Mouse (Mus musculus): ENCODE data around the gene Olfr544. TPM values are rescaled to one million over a fixed set of nuclear protein-coding genes. Genes with fewer than 3 reads are reported as not detected.
"Not testable (repeated sequence)": the region's sequence is repeated elsewhere in the genome, so short reads cannot be mapped to it uniquely, and the experiment has no call there.

The Olfr544 gene
- polyA plus RNA-seq, 1 experiment from 2014 or later, result 0.05 TPM

DNA sequence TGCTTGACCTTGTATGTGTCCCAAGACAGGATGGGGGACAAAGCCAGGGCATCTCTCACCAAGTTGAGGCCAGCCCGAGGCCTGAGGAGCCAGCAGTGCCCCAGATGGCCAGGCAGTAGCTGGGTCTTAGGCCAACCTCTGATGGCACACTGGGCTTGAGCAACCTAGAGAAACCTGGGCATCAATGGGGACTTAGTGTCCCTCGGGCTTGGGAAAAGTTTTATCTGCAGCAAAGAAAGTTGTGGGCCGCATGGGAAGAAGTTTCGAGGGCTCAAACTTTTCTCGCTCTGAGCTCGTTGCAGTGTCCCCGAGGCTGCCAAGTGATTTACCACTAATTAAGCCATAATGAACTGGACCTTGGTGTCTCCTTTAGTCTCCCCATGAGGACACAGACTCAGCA, 21.6 kb upstream of the Olfr544 start:
- whole genome bisulfite sequencing, result 71% methylated on average over 7 of the region's 7 CpGs
- no peak for DNase-seq (ENCODE audit: low spot score)

DNA sequence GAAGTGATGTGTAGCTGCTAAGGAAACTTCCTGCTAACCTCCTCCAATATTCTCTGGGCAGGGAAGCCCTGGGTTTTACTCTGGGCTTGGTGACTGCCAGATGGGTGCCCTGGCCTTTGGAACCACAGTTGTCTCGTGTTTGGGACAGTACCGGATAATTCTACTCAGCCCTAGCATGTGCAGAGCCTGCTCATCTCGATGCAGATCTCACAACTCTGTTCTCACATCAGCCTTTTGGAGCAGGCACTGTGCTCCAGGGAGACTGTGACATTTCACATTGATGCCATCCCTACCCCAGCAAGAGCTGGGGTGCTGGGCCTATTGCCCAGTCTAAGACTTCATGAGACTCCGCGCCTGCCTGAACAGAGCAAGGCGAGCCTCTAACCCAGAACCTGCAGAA, 20.6 kb upstream of the Olfr544 start:
- Histone ChIP-seq H3K9me3 (ENCODE audit: control insufficient read depth, low read length) (no peaks in the 10 kb centered on the region), H3K27ac (replicated peaks; ENCODE audit: low read depth, low read length) (no peak overlapping the region), H3K4me1 (ENCODE audit: control insufficient read depth, insufficient read depth, low read length) (no peaks in the 10 kb centered on the region), H3K27me3 (ENCODE audit: control insufficient read depth, insufficient read depth, low read length) (no peaks in the 10 kb centered on the region), H3K36me3 (ENCODE audit: control insufficient read depth, insufficient read depth, low read length) (no peaks in the 10 kb centered on the region), H3K9ac (ENCODE audit: low read length) (no peak overlapping the region), H3K4me2 (ENCODE audit: low read depth, severe bottlenecking) (no peak overlapping the region), H3K4me3 (ENCODE audit: low read depth, low read length) (no peak overlapping the region)
- 91% methylated on average over 6 of the region's 6 CpGs for WGBS
- ATAC-seq (ENCODE audit: insufficient number of reproducible peaks, low FRiP score, low TSS enrichment, low read depth) (no peak), DNase-seq (ENCODE audit: low spot score) (no peak)

More for the DNA sequence above, 21.6 kb upstream of the Olfr544 start:
- H3K4me3 ChIP-seq (ENCODE audit: low read depth, low read length), result no peak overlapping the region
- no peak for ATAC-seq (ENCODE audit: insufficient number of reproducible peaks, low FRiP score, low TSS enrichment, low read depth)
- no peaks in the 10 kb centered on the region for H3K4me1 ChIP-seq (ENCODE audit: control insufficient read depth, insufficient read depth, low read length)
- no peaks in the 10 kb centered on the region for H3K36me3 ChIP-seq (ENCODE audit: control insufficient read depth, insufficient read depth, low read length)
- peaks cover 3% of the 10 kb centered on the region; the same call in 1 of the 2 replicates for H3K27me3 ChIP-seq (ENCODE audit: control insufficient read depth, insufficient read depth, low read length)
- H3K27ac ChIP-seq (replicated peaks; ENCODE audit: low read depth, low read length), result no peak overlapping the region
- H3K4me2 ChIP-seq (ENCODE audit: low read depth, severe bottlenecking), result no peak overlapping the region
- no peaks in the 10 kb centered on the region for H3K9me3 ChIP-seq (ENCODE audit: control insufficient read depth, low read length)
- H3K9ac ChIP-seq (ENCODE audit: low read length), result no peak overlapping the region

DNA sequence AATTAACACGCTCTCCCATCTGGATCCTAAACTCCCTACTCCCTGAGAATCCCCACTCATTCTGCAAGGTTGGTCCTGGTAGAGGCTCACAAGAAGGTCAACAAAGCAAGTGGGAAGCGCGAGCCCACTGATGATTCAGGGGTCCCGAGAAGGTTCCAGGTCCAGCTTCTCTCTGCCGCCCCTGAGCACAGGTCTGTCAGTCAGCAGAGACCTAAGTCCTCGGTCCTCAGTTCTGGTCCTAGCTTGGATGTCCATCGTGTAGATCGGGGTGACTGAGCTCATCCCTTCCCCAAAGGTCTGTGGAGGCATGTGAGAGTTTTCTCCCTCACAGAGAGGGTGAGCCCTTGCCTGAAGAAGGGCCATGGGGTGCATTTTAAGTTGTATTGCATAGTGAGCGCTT, 20.0 kb upstream of the Olfr544 start:
- Histone ChIP-seq H3K27me3 (ENCODE audit: control insufficient read depth, insufficient read depth, low read length) (no peaks in the 10 kb centered on the region), H3K36me3 (ENCODE audit: control insufficient read depth, insufficient read depth, low read length) (no peaks in the 10 kb centered on the region), H3K27ac (replicated peaks; ENCODE audit: low read depth, low read length) (no peak overlapping the region), H3K9ac (ENCODE audit: low read length) (no peak overlapping the region), H3K4me1 (ENCODE audit: control insufficient read depth, insufficient read depth, low read length) (no peaks in the 10 kb centered on the region), H3K4me3 (ENCODE audit: low read depth, low read length) (no peak overlapping the region), H3K4me2 (ENCODE audit: low read depth, severe bottlenecking) (no peak overlapping the region), H3K9me3 (ENCODE audit: control insufficient read depth, low read length) (no peaks in the 10 kb centered on the region)
- 87% methylated on average over 9 of the region's 9 CpGs for WGBS
- ATAC-seq (ENCODE audit: insufficient number of reproducible peaks, low FRiP score, low TSS enrichment, low read depth), result no peak
- DNase-seq (ENCODE audit: low spot score), result no peak

DNA sequence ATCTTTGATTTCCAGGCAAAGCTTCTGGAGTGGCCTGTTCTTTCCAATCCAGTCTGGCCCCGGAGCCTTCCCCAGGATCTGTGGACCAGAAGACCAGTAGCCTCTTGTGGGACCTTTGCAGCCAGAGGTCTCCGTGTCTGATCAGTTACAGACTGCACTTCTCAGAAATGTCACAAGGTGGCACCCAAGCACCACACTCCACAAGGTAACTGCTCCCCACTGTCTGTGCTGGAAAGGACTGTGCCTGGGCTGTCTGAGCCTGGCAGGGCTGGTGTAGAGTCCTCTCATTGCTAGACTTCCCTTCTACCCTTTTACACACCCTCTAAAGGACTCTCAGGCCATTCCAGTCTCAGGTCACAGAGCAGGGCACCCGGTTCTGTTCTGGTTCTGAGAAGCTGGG, 18.7 kb upstream of the Olfr544 start:
- Histone ChIP-seq H3K27me3 (ENCODE audit: control insufficient read depth, insufficient read depth, low read length) (no peaks in the 10 kb centered on the region), H3K36me3 (ENCODE audit: control insufficient read depth, insufficient read depth, low read length) (no peaks in the 10 kb centered on the region), H3K9ac (ENCODE audit: low read length) (no peak overlapping the region), H3K9me3 (ENCODE audit: control insufficient read depth, low read length) (no peaks in the 10 kb centered on the region), H3K4me1 (ENCODE audit: control insufficient read depth, insufficient read depth, low read length) (no peaks in the 10 kb centered on the region), H3K4me2 (ENCODE audit: low read depth, severe bottlenecking) (no peak overlapping the region), H3K4me3 (ENCODE audit: low read depth, low read length) (no peak overlapping the region), H3K27ac (replicated peaks; ENCODE audit: low read depth, low read length) (no peak overlapping the region)
- WGBS, result 45% methylated on average over 3 of the region's 3 CpGs
- peak; percentile 64 for ATAC-seq (ENCODE audit: insufficient number of reproducible peaks, low FRiP score, low TSS enrichment, low read depth)
- peak; percentile 83 for DNase-seq (ENCODE audit: low spot score)

DNA sequence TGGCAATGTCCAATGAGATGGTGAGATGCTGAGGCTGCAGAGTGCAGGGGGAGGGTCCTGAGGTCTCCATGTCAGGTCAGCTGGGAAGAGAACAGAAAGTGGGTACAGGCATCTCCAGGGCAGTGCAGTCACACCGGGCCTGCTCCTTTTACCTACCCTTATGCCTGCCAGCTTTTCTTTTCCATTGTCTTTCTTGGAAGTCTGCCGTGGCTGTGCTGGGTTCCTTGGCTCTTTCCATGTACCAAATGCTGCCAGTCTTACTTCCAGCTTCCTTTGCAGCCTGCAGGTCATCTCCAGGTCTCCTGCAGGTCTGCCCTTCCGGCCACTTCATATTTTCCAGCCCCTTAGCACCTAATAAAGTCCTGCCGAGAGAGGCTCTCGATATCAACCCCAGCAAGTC, 13.9 kb upstream of the Olfr544 start:
- H3K27ac ChIP-seq (replicated peaks; ENCODE audit: low read depth, low read length), result no peak overlapping the region
- no peak overlapping the region for H3K4me2 ChIP-seq (ENCODE audit: low read depth, severe bottlenecking)
- WGBS, result 67% methylated on average over 5 of the region's 5 CpGs
- no peak overlapping the region for H3K9ac ChIP-seq (ENCODE audit: low read length)
- no peaks in the 10 kb centered on the region for H3K4me1 ChIP-seq (ENCODE audit: control insufficient read depth, insufficient read depth, low read length)
- ATAC-seq (ENCODE audit: insufficient number of reproducible peaks, low FRiP score, low TSS enrichment, low read depth) (no peak), DNase-seq (ENCODE audit: low spot score) (no peak)
- no peaks in the 10 kb centered on the region for H3K27me3 ChIP-seq (ENCODE audit: control insufficient read depth, insufficient read depth, low read length)
- H3K9me3 ChIP-seq (ENCODE audit: control insufficient read depth, low read length), result no peaks in the 10 kb centered on the region
- H3K4me3 ChIP-seq (ENCODE audit: low read depth, low read length), result no peak overlapping the region
- H3K36me3 ChIP-seq (ENCODE audit: control insufficient read depth, insufficient read depth, low read length), result no peaks in the 10 kb centered on the region

DNA sequence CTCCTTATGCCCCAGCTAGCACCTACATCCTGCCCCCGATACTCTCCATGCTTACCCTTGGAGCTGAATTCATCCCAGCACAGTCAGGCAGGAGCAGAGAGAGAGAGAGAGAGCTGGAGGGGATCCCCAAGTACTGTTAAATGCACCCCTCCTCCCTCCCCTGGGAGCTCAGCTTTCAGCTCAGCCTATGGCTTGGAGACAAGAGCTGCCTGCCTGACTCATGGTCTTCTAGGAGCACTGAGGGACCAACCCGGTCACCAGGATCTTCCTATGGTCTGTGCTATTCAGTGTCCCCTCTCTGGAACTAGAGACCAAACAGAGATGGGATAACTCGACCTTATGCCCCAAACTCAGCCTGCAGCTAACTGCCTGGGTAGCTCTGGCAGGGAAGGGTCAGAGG, 11.4 kb upstream of the Olfr544 start, which contains the start of gene Olfr545:
Gene Olfr545 (minus strand): TSS at position 101 of the 400 bp plus-strand sequence.
- Histone ChIP-seq H3K27me3 (ENCODE audit: control insufficient read depth, insufficient read depth, low read length) (no peaks in the 10 kb centered on the region), H3K36me3 (ENCODE audit: control insufficient read depth, insufficient read depth, low read length) (no peaks in the 10 kb centered on the region), H3K27ac (replicated peaks; ENCODE audit: low read depth, low read length) (no peak within 1 kb of the TSS), H3K4me2 (ENCODE audit: low read depth, severe bottlenecking) (no peak within 1 kb of the TSS), H3K4me1 (ENCODE audit: control insufficient read depth, insufficient read depth, low read length) (no peaks in the 10 kb centered on the region), H3K9me3 (ENCODE audit: control insufficient read depth, low read length) (no peaks in the 10 kb centered on the region), H3K9ac (ENCODE audit: low read length) (no peak within 1 kb of the TSS), H3K4me3 (ENCODE audit: low read depth, low read length) (no peak within 1 kb of the TSS)
- ATAC-seq (ENCODE audit: insufficient number of reproducible peaks, low FRiP score, low TSS enrichment, low read depth) (no peak), DNase-seq (ENCODE audit: low spot score) (no peak)
- 66% methylated on average over 3 of the region's 3 CpGs for WGBS

DNA sequence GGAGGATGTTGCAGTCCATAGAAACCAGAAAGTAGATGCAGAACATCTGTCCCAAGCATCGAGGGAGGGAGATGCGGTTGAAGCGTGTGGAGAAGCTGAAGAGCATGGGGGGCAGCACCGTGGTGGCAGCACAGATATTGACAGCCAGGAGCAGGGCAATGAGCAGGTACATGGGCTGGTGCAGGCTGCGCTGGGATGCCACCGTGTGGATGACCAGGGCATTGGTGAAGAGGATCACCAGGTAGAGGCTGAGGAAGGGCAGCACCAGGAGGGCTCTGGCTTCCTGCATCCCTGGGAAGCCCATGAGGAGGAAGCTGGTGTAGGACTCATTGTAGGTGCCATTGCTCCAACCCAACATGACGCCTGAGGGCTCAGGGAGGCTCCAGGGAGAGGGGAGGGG, 6.3 kb upstream of the Olfr544 start:
- not testable (repeated sequence) for ATAC-seq (ENCODE audit: insufficient number of reproducible peaks, low FRiP score, low TSS enrichment, low read depth)

DNA sequence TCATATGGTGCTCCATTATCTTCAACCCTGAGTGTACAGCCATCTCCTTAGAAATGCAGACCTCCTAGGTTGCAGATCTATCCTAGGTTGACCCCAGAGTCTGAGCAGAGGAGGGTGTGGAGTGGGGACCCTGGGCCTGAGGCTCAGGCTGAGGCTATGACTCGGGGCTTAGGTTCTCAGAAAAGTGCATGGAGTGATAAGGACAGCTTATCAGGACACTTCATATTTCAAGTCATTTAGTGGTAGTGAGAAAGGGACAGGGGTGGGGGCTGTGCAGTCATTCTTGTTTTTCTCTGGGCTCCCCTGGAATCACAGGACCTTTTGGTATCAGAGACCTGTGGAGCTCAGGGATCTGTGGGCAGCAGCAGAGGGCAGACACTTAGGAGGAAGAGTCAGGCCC, 2.0 kb downstream of the Olfr544 start:
- no peaks in the 10 kb centered on the region for H3K9me3 ChIP-seq (ENCODE audit: control insufficient read depth, low read length)
- WGBS, result 74% methylated on average over 1 of the region's 1 CpGs
- no peaks in the 10 kb centered on the region for H3K4me1 ChIP-seq (ENCODE audit: control insufficient read depth, insufficient read depth, low read length)
- H3K9ac ChIP-seq (ENCODE audit: low read length), result no peak overlapping the region
- no peaks in the 10 kb centered on the region for H3K36me3 ChIP-seq (ENCODE audit: control insufficient read depth, insufficient read depth, low read length)
- ATAC-seq (ENCODE audit: insufficient number of reproducible peaks, low FRiP score, low TSS enrichment, low read depth) (no peak), DNase-seq (ENCODE audit: low spot score) (no peak)
- H3K4me2 ChIP-seq (ENCODE audit: low read depth, severe bottlenecking), result no peak overlapping the region
- no peak overlapping the region for H3K27ac ChIP-seq (replicated peaks; ENCODE audit: low read depth, low read length)
- H3K27me3 ChIP-seq (ENCODE audit: control insufficient read depth, insufficient read depth, low read length), result no peaks in the 10 kb centered on the region
- no peak overlapping the region for H3K4me3 ChIP-seq (ENCODE audit: low read depth, low read length)

More for the DNA sequence above, 6.3 kb upstream of the Olfr544 start:
- H3K9me3 ChIP-seq (ENCODE audit: control insufficient read depth, low read length); H3K27me3 ChIP-seq (ENCODE audit: control insufficient read depth, insufficient read depth, low read length); H3K27ac ChIP-seq (replicated peaks; ENCODE audit: low read depth, low read length); H3K36me3 ChIP-seq (ENCODE audit: control insufficient read depth, insufficient read depth, low read length); H3K4me1 ChIP-seq (ENCODE audit: control insufficient read depth, insufficient read depth, low read length); H3K4me3 ChIP-seq (ENCODE audit: low read depth, low read length); DNase-seq (ENCODE audit: low spot score); H3K9ac ChIP-seq (ENCODE audit: low read length); H3K4me2 ChIP-seq (ENCODE audit: low read depth, severe bottlenecking): not testable (repeated sequence)
- 41% methylated on average over 6 of the region's 7 CpGs for WGBS

DNA sequence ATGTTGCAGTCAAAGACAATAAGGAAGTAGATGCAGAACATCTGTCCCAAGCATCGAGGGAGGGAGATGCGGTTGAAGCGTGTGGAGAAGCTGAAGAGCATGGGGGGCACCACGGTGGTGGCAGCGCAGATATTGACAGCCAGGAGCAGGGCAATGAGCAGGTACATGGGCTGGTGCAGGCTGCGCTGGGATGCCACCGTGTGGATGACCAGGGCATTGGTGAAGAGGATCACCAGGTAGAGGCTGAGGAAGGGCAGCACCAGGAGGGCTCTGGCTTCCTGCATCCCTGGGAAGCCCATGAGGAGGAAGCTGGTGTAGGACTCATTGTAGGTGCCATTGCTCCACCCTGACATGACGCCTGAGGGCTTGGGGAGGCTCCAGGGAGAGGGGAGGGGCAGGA, 3.3 kb downstream of the Olfr544 start:
- not testable (repeated sequence) for H3K27me3 ChIP-seq (ENCODE audit: control insufficient read depth, insufficient read depth, low read length); ATAC-seq (ENCODE audit: insufficient number of reproducible peaks, low FRiP score, low TSS enrichment, low read depth); H3K4me3 ChIP-seq (ENCODE audit: low read depth, low read length); H3K4me2 ChIP-seq (ENCODE audit: low read depth, severe bottlenecking); H3K4me1 ChIP-seq (ENCODE audit: control insufficient read depth, insufficient read depth, low read length); H3K9me3 ChIP-seq (ENCODE audit: control insufficient read depth, low read length); H3K36me3 ChIP-seq (ENCODE audit: control insufficient read depth, insufficient read depth, low read length); H3K9ac ChIP-seq (ENCODE audit: low read length); DNase-seq (ENCODE audit: low spot score); H3K27ac ChIP-seq (replicated peaks; ENCODE audit: low read depth, low read length)
- whole genome bisulfite sequencing, result 51% methylated on average over 7 of the region's 8 CpGs

Data from limb, embryonic 11.5 days (tissue).